Mouse (Mus musculus): ENCODE data around the gene Gm10912. TPM values are rescaled to one million over a fixed set of nuclear protein-coding genes. Genes with fewer than 3 reads are reported as not detected.

The Gm10912 gene
- not detected in 2 replicates for polyA plus RNA-seq (2015; fragmentation: Nextera tagmentation; extraction: Ambion mirVana)

DNA sequence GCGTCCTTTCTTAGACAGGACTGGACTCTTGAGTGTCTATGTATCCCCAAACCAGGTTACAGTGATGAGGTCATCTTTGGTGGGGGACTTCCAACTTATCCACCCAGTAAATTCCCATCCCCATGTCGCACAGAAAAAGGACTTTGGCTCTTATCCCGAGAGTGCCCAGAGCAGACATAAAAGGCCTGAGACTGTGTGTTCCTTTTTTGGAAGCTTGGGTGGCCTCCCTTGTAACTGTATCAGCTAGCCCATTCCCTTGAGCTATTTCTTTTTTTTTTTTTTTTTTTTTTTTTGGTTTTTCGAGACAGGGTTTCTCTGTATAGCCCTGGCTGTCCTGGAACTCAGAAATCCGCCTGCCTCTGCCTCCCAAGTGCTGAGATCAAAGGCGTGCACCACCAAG lies at the start of gene Gm10912:
Gene Gm10912, plus strand, starts transcription at position 301 of the 400 bp plus-strand sequence.

DNA sequence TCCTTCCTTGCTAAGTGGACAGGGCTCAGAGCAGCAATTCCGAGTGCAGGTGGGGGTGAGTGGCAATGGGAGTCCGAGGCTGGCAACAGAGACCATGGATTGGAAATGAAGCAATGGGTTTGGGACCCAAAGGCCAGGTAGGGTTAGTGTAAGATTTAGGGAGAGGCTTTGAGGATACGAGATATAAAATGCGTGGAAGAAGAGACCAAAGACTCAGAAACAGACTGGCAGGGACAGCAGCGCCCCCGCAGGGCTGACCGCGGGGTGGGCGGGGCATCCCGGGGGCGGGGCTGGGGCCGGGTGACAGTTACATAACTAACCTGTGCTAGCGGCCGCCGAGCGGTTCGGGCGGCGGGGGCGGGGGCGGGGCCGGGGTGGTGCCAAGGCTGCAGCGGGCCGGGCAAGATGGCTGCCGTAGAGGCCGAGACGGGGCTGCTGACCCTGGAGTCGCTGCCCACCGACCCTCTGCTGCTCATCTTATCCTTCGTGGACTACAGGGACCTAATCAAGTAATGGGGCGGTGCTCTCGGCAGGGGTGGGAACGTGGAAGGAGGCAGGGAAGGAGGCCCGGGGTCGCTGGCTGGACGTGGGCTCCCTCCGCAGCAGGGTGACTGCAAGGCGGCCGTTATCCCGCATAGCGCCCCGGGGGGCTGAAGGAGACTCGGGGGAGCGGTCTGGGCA lies 38.0 kb upstream of the Gm10912 start, which contains the start of gene Fbxo3:
Gene Fbxo3, plus strand, starts transcription at position 264 of the 681 bp plus-strand sequence.

DNA sequence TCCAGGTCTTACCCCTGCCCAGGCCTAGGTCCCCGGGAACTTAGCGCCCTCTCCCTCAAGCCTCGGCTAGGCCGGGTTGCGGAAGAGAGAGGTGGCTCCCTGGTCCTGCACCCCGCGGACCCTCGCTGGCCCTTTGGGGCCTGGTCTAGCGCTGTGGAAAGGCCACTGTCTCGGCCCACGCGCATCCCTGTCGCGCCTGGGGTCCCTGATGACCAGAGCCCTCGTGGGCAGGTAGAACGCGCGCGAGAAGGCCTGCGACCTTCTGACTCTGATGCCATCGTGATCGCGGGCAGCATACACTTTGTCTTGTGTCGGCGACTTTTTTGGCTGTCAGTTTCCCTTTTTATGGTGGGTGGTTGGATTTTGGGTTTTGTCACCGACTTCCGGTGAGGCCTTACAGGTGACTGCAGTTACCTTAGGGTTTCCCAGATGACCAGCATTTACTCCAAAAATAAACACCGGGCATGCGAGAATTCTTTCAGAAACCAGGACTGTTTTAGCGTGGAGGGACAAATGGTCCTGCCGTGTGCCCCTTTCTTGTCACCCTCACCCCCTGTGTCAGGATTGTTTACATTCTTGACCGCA lies 37.4 kb upstream of the Gm10912 start, which contains the start of gene 4931422A03Rik:
Gene 4931422A03Rik, minus strand, starts transcription at position 223 of the 585 bp plus-strand sequence.

DNA sequence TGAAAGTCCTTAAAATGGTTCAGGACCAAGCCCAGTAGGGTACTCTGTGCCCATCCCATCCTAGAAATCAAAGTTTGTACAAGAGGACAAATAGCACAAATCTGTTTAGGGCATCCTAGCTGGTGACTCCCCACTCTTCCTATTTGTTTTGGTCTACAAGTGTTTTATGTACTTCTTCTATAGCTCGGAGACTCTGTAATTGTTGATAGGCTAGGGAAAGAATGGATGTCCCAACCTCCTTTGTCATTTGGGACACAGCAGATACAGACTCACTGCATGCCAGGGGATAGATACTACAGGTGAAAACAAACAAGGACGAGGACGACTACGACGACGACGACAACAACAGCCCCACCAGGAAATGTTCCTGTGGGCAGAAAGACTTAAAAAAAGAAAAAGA lies 2.8 kb downstream of the Gm10912 start, which contains the start of gene Gm10799:
Gene Gm10799, minus strand, starts transcription at position 101 of the 400 bp plus-strand sequence.

DNA sequence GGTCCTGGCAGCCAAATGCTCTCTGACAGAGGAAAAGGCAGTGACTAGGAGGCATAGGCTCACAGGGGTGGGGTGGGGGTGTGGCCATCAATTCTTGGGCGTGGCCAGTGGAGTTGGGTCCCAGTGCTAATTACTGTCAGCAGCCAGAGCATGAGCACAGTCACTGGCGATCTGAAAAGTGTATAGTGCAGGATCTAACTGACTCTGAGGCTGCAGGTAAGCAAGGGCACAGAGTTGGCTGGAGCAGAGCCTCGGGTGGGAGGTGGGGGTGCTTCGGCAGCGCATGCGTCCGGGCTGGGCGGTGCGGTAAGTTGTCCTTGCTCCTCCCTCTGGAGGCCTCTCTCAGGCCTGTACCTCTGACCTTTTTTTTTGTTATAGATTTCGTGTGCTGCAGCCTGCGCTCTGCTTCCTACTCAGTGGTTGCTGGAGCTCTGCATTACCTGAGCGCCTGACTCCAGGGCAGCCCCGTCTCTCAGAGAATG lies 4.1 kb downstream of the Gm10912 start, which contains the start of gene Cd59b:
Gene Cd59b, plus strand, starts transcription at position 146 of the 482 bp plus-strand sequence.

DNA sequence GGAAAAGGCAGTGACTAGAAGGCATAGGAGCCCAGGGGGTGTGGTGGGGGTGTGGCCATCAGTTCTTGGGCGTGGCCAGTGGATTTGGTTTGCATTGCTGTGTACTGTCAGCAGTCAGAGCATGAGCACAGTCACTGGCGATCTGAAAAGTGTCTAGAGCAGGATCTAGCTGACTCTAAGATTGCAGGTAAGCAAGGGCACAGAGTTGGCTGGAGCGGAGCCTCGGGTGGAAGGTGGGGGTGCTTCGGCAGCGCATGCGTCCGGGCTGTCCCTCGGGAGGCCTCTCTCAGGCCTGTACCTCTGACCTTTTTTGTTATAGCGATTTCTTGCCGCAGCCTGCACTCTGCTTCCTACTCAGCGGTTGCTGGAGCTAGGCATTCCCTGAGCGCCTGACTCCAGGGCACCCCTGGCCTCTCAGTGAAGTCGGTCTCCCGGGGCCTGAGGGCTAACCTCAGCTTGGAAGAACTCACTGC lies 30.2 kb downstream of the Gm10912 start, which contains the start of gene Cd59a:
Gene Cd59a, plus strand, starts transcription at position 61 of the 473 bp plus-strand sequence.

Other genes starting within 250 kb of the Gm10912 start
- 33.2 and 37.4 TPM in 2 replicates for gene Lmo2, start 107.8 kb upstream of the Gm10912 start, polyA plus RNA-seq (2015; fragmentation: Nextera tagmentation; extraction: Ambion mirVana)
- 49.6 and 64.2 TPM in 2 replicates for gene Fbxo3, start 38.1 kb upstream of the Gm10912 start, polyA plus RNA-seq (2015; fragmentation: Nextera tagmentation; extraction: Ambion mirVana)
- 1.1 and 2.4 TPM in 2 replicates for gene 4931422A03Rik, start 37.5 kb upstream of the Gm10912 start, polyA plus RNA-seq (2015; fragmentation: Nextera tagmentation; extraction: Ambion mirVana)
- not detected in 2 replicates for gene Gm10799, start 2.7 kb downstream of the Gm10912 start, polyA plus RNA-seq (2015; fragmentation: Nextera tagmentation; extraction: Ambion mirVana)
- gene Cd59b, start 4.0 kb downstream of the Gm10912 start, polyA plus RNA-seq (2015; fragmentation: Nextera tagmentation; extraction: Ambion mirVana) = 14.3 and 18.3 TPM in 2 replicates
- gene Cd59a, start 30.0 kb downstream of the Gm10912 start, polyA plus RNA-seq (2015; fragmentation: Nextera tagmentation; extraction: Ambion mirVana) = 86.8 and 111 TPM in 2 replicates
- 1.1 and 1.3 TPM in 2 replicates for gene A930018P22Rik, start 56.9 kb downstream of the Gm10912 start, polyA plus RNA-seq (2015; fragmentation: Nextera tagmentation; extraction: Ambion mirVana)

All from adrenal gland, postnatal 0 days (tissue).